In the genomic region with DNA sequence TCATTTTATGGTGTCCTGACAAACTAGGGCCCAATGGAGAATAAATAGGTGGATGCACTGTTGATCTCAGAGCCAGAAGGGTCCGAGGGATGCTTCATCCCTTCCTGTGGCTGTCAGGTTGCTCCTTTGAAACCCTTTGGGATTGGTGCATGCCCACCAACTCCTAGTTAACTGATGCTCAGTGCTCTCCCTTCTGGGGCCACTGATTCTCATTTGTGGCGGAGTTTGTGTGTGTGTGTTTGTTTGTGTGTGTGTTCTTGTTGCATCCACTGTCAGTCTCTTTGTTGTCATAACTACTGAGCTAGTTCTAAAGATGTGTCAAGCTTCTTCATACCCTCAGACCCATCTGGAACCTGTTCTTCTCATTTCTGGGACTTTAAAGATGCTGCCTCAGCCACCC, we compare ENCODE assay signal across 25 mouse cellular contexts. TPM values are rescaled to one million over a fixed set of nuclear protein-coding genes. Genes with fewer than 3 reads are reported as not detected.
DNase-seq lines count a peak whose midpoint lies in the region; ATAC-seq lines count a peak whose summit lies in the region.
"Had no signal": no experiment of that assay in that cellular context is flagged by ENCODE, and none has a peak within 500 bp of the region (broad histone marks: within the 10 kb centered on the region; RNA-seq: fewer than 3 reads in every experiment).

No protein-coding gene starts in this region.

- no peak for ATAC-seq in liver, embryonic 12.5 days
- ATAC-seq in liver, embryonic 13.5 days (ENCODE audit: low read depth), result no peak
- ATAC-seq: forebrain, embryonic 15.5 days; intestine, embryonic 15.5 days had no signal

- no peak overlapping the region for H3K9ac ChIP-seq in liver, embryonic 12.5 days
- H3K9ac ChIP-seq in liver, embryonic 13.5 days, result no peak overlapping the region
- H3K9ac ChIP-seq: embryonic facial prominence, embryonic 13.5 days; forebrain, embryonic 12.5 days; forebrain, embryonic 15.5 days; hindbrain, embryonic 12.5 days; hindbrain, embryonic 15.5 days; intestine, embryonic 15.5 days had no signal

- no peaks in the 10 kb centered on the region for H3K27me3 ChIP-seq in heart, embryonic 10.5 days (ENCODE audit: insufficient read depth, poor library complexity, severe bottlenecking)
- no peaks in the 10 kb centered on the region for H3K27me3 ChIP-seq in liver, embryonic 12.5 days (replicated peaks)
- no peaks in the 10 kb centered on the region for H3K27me3 ChIP-seq in liver, embryonic 13.5 days
- H3K27me3 ChIP-seq: embryonic facial prominence, embryonic 13.5 days; forebrain, embryonic 12.5 days; forebrain, embryonic 15.5 days; hindbrain, embryonic 12.5 days; hindbrain, embryonic 15.5 days; intestine, embryonic 15.5 days had no signal

- peak; percentile 70 for DNase-seq in heart, embryonic 10.5 days (ENCODE audit: low spot score)
- DNase-seq in heart, adult 8-10 months (ENCODE audit: low spot score), result no peak
- DNase-seq in liver, result no peak
- no peak for DNase-seq in liver, embryonic 13.5 days
- DNase-seq in left cerebral cortex, adult 11 months (ENCODE audit: low spot score), result no peak
- DNase-seq: adrenal gland, adult 2 months; adrenal gland, postnatal 14 days; B cell, adult 2 months; cerebellum, adult 11 months; cerebellum, adult 2 months; cerebellum, postnatal 10 days; cerebellum, postnatal 36 days; embryo, embryonic 11 days; gastrocnemius, postnatal 25 days had no signal

- no peak overlapping the region for H3K4me2 ChIP-seq in liver, embryonic 12.5 days
- no peak overlapping the region for H3K4me2 ChIP-seq in liver, embryonic 13.5 days
- H3K4me2 ChIP-seq: embryonic facial prominence, embryonic 13.5 days; forebrain, embryonic 12.5 days; forebrain, embryonic 15.5 days; hindbrain, embryonic 12.5 days; hindbrain, embryonic 15.5 days; intestine, embryonic 15.5 days had no signal

- 86% methylated on average over 2 of the region's 2 CpGs for whole genome bisulfite sequencing in heart, embryonic 10.5 days
- WGBS in liver, embryonic 12.5 days (ENCODE audit: insufficient replicate concordance), result 90% methylated on average over 2 of the region's 2 CpGs
- WGBS in liver, embryonic 13.5 days (ENCODE audit: insufficient replicate concordance), result 82% methylated on average over 2 of the region's 2 CpGs

- H3K27ac ChIP-seq in heart, embryonic 10.5 days, result no peak overlapping the region
- H3K27ac ChIP-seq in liver, embryonic 12.5 days, result peak overlapping the region; percentile 90; the same call in 1 of the 2 replicates
- H3K27ac ChIP-seq in liver, embryonic 13.5 days, result peak overlapping the region; percentile 37; the same call in 1 of the 2 replicates
- H3K27ac ChIP-seq: embryonic facial prominence, embryonic 10.5 days; embryonic facial prominence, embryonic 13.5 days; forebrain, embryonic 12.5 days; forebrain, embryonic 15.5 days; hindbrain, embryonic 12.5 days; hindbrain, embryonic 15.5 days; intestine, embryonic 15.5 days had no signal

- peaks cover 25% of the 10 kb centered on the region for H3K36me3 ChIP-seq in heart, embryonic 10.5 days
- H3K36me3 ChIP-seq in liver, embryonic 12.5 days, result no peaks in the 10 kb centered on the region
- H3K36me3 ChIP-seq in liver, embryonic 13.5 days, result no peaks in the 10 kb centered on the region
- H3K36me3 ChIP-seq: embryonic facial prominence, embryonic 10.5 days; forebrain, embryonic 12.5 days; forebrain, embryonic 15.5 days; G1E; hindbrain, embryonic 12.5 days; hindbrain, embryonic 15.5 days had no signal

- H3K4me1 ChIP-seq in heart, embryonic 10.5 days, result peaks cover 45% of the 10 kb centered on the region
- peaks cover 59% of the 10 kb centered on the region for H3K4me1 ChIP-seq in liver, embryonic 12.5 days
- peaks cover 59% of the 10 kb centered on the region for H3K4me1 ChIP-seq in liver, embryonic 13.5 days (replicated peaks)
- H3K4me1 ChIP-seq: forebrain, embryonic 15.5 days; hindbrain, embryonic 15.5 days had no signal

- no peak overlapping the region for H3K4me3 ChIP-seq in heart, embryonic 10.5 days
- H3K4me3 ChIP-seq in liver, embryonic 12.5 days, result no peak overlapping the region
- H3K4me3 ChIP-seq in liver, embryonic 13.5 days (replicated peaks), result no peak overlapping the region
- H3K4me3 ChIP-seq: embryonic facial prominence, embryonic 10.5 days; embryonic facial prominence, embryonic 13.5 days; erythroblast, embryonic 14.5 days; forebrain, embryonic 12.5 days; forebrain, embryonic 15.5 days; hindbrain, embryonic 12.5 days; hindbrain, embryonic 15.5 days; intestine, embryonic 15.5 days had no signal

- H3K9me3 ChIP-seq in heart, embryonic 10.5 days, result no peaks in the 10 kb centered on the region
- H3K9me3 ChIP-seq in liver, embryonic 12.5 days (replicated peaks), result peaks cover 8% of the 10 kb centered on the region; the same call in 1 of the 2 replicates
- H3K9me3 ChIP-seq in liver, embryonic 13.5 days (replicated peaks), result no peaks in the 10 kb centered on the region
- H3K9me3 ChIP-seq: forebrain, embryonic 15.5 days; hindbrain, embryonic 15.5 days; intestine, embryonic 15.5 days had no signal

RNA-seq across cellular contexts. Expression of a gene that starts 9.7 kb away (rescaled TPM):
- polyA plus RNA-seq in heart, embryonic 10.5 days (2016; fragmentation: Nextera tagmentation; extraction: Ambion mirVana), result 1,471 and 1,998 TPM in 2 replicates
- 10 to 100 TPM; 40.0 to 70.3 (median 65.6) TPM for total RNA-seq in heart, adult 8-10 months (2022)
- polyA plus RNA-seq in liver, embryonic 12.5 days (2016; fragmentation: Nextera tagmentation; extraction: Ambion mirVana), result 70.5 and 76.1 TPM in 2 replicates
- 58.3 and 60.1 TPM in 2 replicates for polyA plus RNA-seq in liver, embryonic 13.5 days (2015; fragmentation: Nextera tagmentation; extraction: Ambion mirVana)
- total RNA-seq: CH12.LX had no signal

RNA-seq across cellular contexts. Expression of a gene that starts 54.9 kb away (rescaled TPM):
- polyA plus RNA-seq in heart, embryonic 10.5 days (2016; fragmentation: Nextera tagmentation; extraction: Ambion mirVana), result 48.4 and 62.3 TPM in 2 replicates
- under 1 TPM; 0.47 to 0.55 (median 0.51) TPM for total RNA-seq in heart, adult 8-10 months (2022)
- 15.4 and 16.2 TPM in 2 replicates for polyA plus RNA-seq in liver, embryonic 12.5 days (2016; fragmentation: Nextera tagmentation; extraction: Ambion mirVana)
- 7.2 and 9.0 TPM in 2 replicates for polyA plus RNA-seq in liver, embryonic 13.5 days (2015; fragmentation: Nextera tagmentation; extraction: Ambion mirVana)

Comparison
In these comparisons a context has a peak if more than half of its experiments do, and no peak if none do; other contexts are left out.
1. RNA of a gene that starts 9.7 kb away (polyA plus RNA-seq): 1,471 to 1,998 TPM in heart, embryonic 10.5 days; 70.5 to 76.1 TPM in liver, embryonic 12.5 days and 58.3 to 60.1 TPM in liver, embryonic 13.5 days; every median in the first group is over 10 times any median in the second.